ENCODE assay signal across 8 mouse cellular contexts in genomic region chr2:118112846-118113479, GRCm38 (mm10). TPM values are rescaled to one million over a fixed set of nuclear protein-coding genes. Genes with fewer than 3 reads are reported as not detected.
DNase-seq lines count a peak whose midpoint lies in the region; ATAC-seq and TF ChIP-seq lines count a peak whose summit lies in the region.

No protein-coding gene starts in this region.

- H3K9me3 ChIP-seq in heart, embryonic 13.5 days: no peaks in the 10 kb centered on the region
- H3K9me3 ChIP-seq in limb, embryonic 10.5 days (replicated peaks): no peaks in the 10 kb centered on the region

- TF ChIP-seq POLR2A in myocyte (IDR thresholded peaks at IDR 0.05; ENCODE audit: insufficient read length, low read depth): no peak

- H3K79me2 ChIP-seq in myocyte (ENCODE audit: control insufficient read depth, insufficient read depth): peaks cover 39% of the 10 kb centered on the region

- peaks cover 10% of the 10 kb centered on the region; the same call in 1 of the 2 replicates for H3K27me3 ChIP-seq in heart, embryonic 13.5 days (replicated peaks)
- peaks cover 28% of the 10 kb centered on the region for H3K27me3 ChIP-seq in limb, embryonic 10.5 days (ENCODE audit: low read depth, poor library complexity, severe bottlenecking)
- H3K27me3 ChIP-seq in myocyte (ENCODE audit: control insufficient read depth, insufficient read depth, insufficient read length): no peaks in the 10 kb centered on the region

- H3K27ac ChIP-seq in heart, embryonic 13.5 days (replicated peaks): peak overlapping the region; percentile 45
- H3K27ac ChIP-seq in limb, embryonic 10.5 days: 0 out of 2 replicates have a peak overlapping the region, but pooled peaks have one; percentile 76

- DNase-seq in cerebellum, postnatal 14 days: peak; percentile 56 to 64
- no peak for DNase-seq in limb, embryonic 10.5 days (ENCODE audit: low spot score)
- no peak for DNase-seq in spleen, postnatal 36 days (ENCODE audit: low spot score in 2 of 2)
- no peak for DNase-seq in frontal cortex, postnatal 14 days (ENCODE audit: low spot score in 2 of 2)
- DNase-seq in spleen, adult 18-20 months: no peak

- peak overlapping the region; percentile 85 for H3K9ac ChIP-seq in heart, embryonic 13.5 days

- ATAC-seq in cerebellum, adult (ENCODE audit: insufficient number of reproducible peaks, low FRiP score, low TSS enrichment): no peak
- no peak for ATAC-seq in heart, embryonic 13.5 days (ENCODE audit: extremely low read depth, insufficient number of reproducible peaks, low FRiP score, low TSS enrichment)

- peaks cover 37% of the 10 kb centered on the region for H3K36me3 ChIP-seq in heart, embryonic 13.5 days
- H3K36me3 ChIP-seq in limb, embryonic 10.5 days: peaks cover 12% of the 10 kb centered on the region
- H3K36me3 ChIP-seq in myocyte (ENCODE audit: control insufficient read depth, insufficient read depth): peaks cover 27% of the 10 kb centered on the region

- peak overlapping the region; percentile 5 for H3ac ChIP-seq in myocyte (ENCODE audit: control insufficient read depth, insufficient read length)

- peaks cover 51% of the 10 kb centered on the region for H3K4me1 ChIP-seq in heart, embryonic 13.5 days
- H3K4me1 ChIP-seq in limb, embryonic 10.5 days: peaks cover 62% of the 10 kb centered on the region

- peak overlapping the region; percentile 68 for H3K4me3 ChIP-seq in heart, embryonic 13.5 days
- peak overlapping the region; percentile 64 for H3K4me3 ChIP-seq in limb, embryonic 10.5 days
- peak overlapping the region; percentile 66 for H3K4me3 ChIP-seq in myocyte

- 30% methylated on average over 21 of the region's 21 CpGs for WGBS in heart, embryonic 13.5 days
- 71% methylated on average over 21 of the region's 21 CpGs for WGBS in limb, embryonic 10.5 days

- H3K4me2 ChIP-seq in heart, embryonic 13.5 days: peak overlapping the region; percentile 94
- peak overlapping the region; percentile 74 for H3K4me2 ChIP-seq in myocyte (ENCODE audit: low read depth)

TF ChIP-seq in myocyte, 11 proteins besides CTCF, POLR2A, EP300 and RAD21:
- no peak for TF ChIP-seq MYOD1 (IDR thresholded peaks at IDR 0.05; ENCODE audit: control insufficient read depth in 1 of 3, insufficient read length in 2 of 3, low read depth in 2 of 3)
- no peak for TF ChIP-seq CEBPB (IDR thresholded peaks at IDR 0.05; ENCODE audit: insufficient read depth, poor library complexity, severe bottlenecking)
- no peak for TF ChIP-seq E2F4 (IDR thresholded peaks at IDR 0.05; ENCODE audit: insufficient read depth)
- TF ChIP-seq USF1 (IDR thresholded peaks at IDR 0.05; ENCODE audit: low read depth): no peak
- no peak for TF ChIP-seq POLR2AphosphoS2 (IDR thresholded peaks at IDR 0.05; ENCODE audit: insufficient read length, low read depth)
- no peak for TF ChIP-seq SRF (IDR thresholded peaks at IDR 0.05; ENCODE audit: control insufficient read depth, insufficient read length, low read depth)
- no peak for TF ChIP-seq MAX (IDR thresholded peaks at IDR 0.05; ENCODE audit: low read depth)
- no peak for TF ChIP-seq TCF12 (IDR thresholded peaks at IDR 0.05; ENCODE audit: insufficient read depth, poor library complexity, severe bottlenecking)
- TF ChIP-seq TCF3 (IDR thresholded peaks at IDR 0.05; ENCODE audit: insufficient read length, low read depth): no peak
- no peak for TF ChIP-seq MYOG (IDR thresholded peaks at IDR 0.05; ENCODE audit: control insufficient read depth in 1 of 3, insufficient read depth in 1 of 3, insufficient read length in 2 of 3, low read depth in 2 of 3)

RNA-seq across cellular contexts. Expression of gene Thbs1, which starts 1.3 kb away (rescaled TPM):
- polyA plus RNA-seq in heart, embryonic 13.5 days (2015; fragmentation: Nextera tagmentation; extraction: Ambion mirVana): 45.1 and 46.0 TPM in 2 replicates
- polyA plus RNA-seq in limb, embryonic 10.5 days (2016; fragmentation: Nextera tagmentation; extraction: Ambion mirVana): 13.2 and 22.8 TPM in 2 replicates
- 57.5 TPM for polyA plus RNA-seq in myocyte (2012; fragmentation: generic; extraction: Trizol)

Comparison
In these comparisons a context has a peak if more than half of its experiments do, and no peak if none do; other contexts are left out.
1. DNase-seq: peak in cerebellum, postnatal 14 days (2 of 2); none in limb, embryonic 10.5 days (single experiment), spleen, postnatal 36 days (0 of 2), frontal cortex, postnatal 14 days (0 of 2) and spleen, adult 18-20 months (0 of 2).
2. Peak in every context shown above with its lines, with median percentiles within 50 percentile points of each other: H3K4me3 ChIP-seq.